Mouse (Mus musculus): ENCODE measurements around the gene Fermt1. TPM values are rescaled to one million over a fixed set of nuclear protein-coding genes. Genes with fewer than 3 reads are reported as not detected.

Gene Fermt1
- 4.6 and 5.4 TPM in 2 replicates for polyA plus RNA-seq (2014; fragmentation: Nextera tagmentation; extraction: Ambion mirVana)

DNA sequence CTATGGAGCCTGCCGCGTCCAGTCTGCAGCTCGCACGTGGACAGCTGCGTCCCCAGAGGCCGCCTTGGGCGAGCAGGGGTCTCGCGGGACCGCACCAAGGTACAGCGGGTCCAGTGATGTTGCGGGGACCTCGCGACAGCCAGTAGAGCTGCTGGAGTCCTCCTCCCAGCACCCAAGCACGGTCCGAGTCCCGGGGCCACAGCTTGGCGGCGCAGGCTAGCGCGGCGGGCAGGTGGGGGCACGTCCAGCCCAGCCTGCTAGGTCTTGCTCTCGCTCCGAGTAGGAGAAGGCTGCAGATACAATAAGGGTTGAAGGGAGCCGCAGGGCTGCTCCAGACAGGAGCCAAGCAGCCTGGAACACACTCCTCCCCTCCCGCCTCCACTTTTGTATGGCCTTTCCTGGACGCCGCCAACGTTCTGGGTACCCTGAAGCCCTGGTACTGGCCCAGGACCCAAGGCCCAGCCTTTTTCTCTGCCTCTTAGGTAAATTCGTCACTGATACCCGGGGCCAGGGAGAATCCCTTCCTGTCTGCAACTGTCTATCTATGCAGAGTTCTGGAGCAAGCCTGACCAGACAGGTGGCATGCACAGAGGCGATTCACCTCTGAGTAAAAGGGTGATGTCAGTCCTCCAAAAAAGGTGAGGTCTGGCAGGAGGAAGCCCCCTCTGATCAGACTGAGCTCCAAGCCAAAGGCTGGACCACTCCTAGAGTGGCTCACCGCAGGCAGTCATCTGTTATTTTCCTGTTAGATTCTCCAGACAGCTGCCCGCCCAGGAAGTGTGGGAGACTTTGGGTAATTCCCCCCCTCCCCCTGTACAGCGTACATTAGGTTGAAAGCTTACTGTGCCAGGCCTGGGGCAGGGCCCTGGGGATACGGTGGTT, at the start of gene Fermt1:
Fermt1 (minus strand) TSS at position 581 of the 882 bp plus-strand sequence.
- Histone ChIP-seq H3K27ac (ENCODE audit: low read depth) (no peak within 1 kb of the TSS), H3K9me3 (ENCODE audit: low read depth, low read length) (no peaks in the 10 kb centered on the region), H3K27me3 (ENCODE audit: insufficient read depth, low read length) (peaks cover 34% of the 10 kb centered on the region), H3K4me2 (peak within 1 kb of the TSS; percentile 59), H3K4me1 (ENCODE audit: insufficient read depth) (no peaks in the 10 kb centered on the region), H3K4me3 (ENCODE audit: low read depth, low read length) (peak within 1 kb of the TSS; percentile 32), H3K36me3 (ENCODE audit: insufficient read depth) (no peaks in the 10 kb centered on the region), H3K9ac (peak within 1 kb of the TSS; percentile 32)
- 3% methylated on average over 37 of the region's 37 CpGs for WGBS
- DNase-seq (peak; percentile 17), ATAC-seq (ENCODE audit: insufficient read depth) (peak; percentile 83)
- TF ChIP-seq CTCF (IDR thresholded peaks at IDR 0.05; ENCODE audit: low read depth), result no peak

DNA sequence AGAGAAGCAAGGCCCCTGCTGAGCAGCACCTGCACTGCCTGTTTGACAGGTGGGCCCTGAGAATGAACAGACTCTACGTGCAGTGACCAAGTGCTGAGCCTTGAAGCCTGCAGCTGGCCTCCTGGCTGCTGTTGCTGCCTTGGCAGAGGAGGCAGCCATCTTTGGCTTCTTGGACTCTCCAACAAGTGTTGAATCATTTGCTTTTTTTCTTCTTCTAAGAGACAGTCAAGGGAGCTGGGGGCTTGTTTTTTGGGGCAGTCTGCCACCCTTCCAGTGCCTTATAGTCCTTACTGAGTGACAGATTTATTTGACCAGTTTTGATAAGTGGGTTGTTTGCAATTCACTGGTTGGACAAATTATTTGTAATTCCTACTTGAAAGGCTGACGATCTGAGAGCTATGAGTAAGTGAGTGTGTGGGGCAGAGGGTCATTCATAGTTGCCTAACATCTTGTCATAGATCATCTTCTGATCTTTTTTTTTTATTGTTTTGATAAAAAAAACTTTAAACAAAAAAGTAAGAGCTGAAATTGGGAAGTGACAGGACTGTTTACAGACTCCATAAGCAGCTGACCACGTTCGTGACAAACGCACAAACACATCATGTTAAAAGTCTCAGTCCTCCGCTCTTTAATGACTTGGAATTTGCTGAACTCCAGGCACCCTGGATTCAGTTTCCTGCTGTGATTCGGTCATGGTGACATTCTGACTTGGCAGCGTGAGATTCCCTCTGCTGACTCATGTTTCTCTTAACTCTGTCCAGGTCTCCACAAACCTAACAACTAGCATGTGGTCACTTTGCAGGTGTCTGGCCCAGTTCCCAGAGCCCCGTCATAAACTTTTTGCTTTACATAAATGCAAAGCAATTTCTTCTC, 47.2 kb upstream of the Fermt1 start:
- Histone ChIP-seq H3K9me3 (ENCODE audit: low read depth, low read length) (no peaks in the 10 kb centered on the region), H3K4me3 (ENCODE audit: low read depth, low read length) (no peak overlapping the region), H3K27ac (ENCODE audit: low read depth) (no peak overlapping the region), H3K27me3 (ENCODE audit: insufficient read depth, low read length) (no peaks in the 10 kb centered on the region), H3K4me2 (no peak overlapping the region), H3K9ac (no peak overlapping the region), H3K4me1 (ENCODE audit: insufficient read depth) (no peaks in the 10 kb centered on the region), H3K36me3 (ENCODE audit: insufficient read depth) (no peaks in the 10 kb centered on the region)
- DNase-seq (peak; percentile 71), ATAC-seq (ENCODE audit: insufficient read depth) (peak; percentile 91)
- no peak for TF ChIP-seq CTCF (IDR thresholded peaks at IDR 0.05; ENCODE audit: low read depth)
- 22% methylated on average over 9 of the region's 9 CpGs for WGBS

DNA sequence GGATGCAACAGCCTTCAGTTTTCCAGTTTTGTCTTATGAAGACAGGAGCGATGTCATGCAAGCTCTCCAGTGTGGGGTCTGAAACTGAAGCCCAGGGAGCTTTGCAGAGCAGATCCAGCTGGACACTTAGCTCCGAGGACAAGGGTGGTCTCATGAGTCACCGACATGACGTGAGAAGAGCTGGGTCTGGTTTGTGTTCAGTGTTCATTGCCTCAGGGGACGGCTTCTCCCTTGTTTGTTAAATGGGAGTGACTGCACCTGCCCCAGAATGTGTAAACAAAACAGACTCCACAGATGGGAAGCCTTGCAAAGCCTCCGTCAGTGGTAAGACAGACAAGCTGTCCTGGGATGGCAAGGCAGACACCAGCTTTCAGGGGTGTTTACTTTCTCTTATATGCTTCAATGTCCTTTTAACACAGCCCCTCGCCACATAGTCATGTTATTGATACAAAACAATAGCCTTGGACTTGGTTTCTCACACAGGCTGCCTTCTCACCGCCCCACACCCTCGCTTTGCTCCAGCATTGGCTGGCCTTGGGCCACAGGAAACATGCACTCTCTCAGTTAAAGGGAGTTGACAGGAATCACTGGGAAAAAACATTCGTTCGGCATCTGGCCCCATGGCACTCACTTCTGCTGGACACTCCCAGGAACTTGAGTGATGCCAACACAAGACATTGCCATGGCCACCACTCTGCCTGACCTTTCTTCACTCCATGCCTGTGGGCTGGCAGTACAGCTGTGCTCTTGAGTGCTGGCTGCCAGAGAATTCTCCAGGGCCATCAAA, 44.3 kb upstream of the Fermt1 start:
- Histone ChIP-seq H3K4me2 (no peak overlapping the region), H3K4me1 (ENCODE audit: insufficient read depth) (no peaks in the 10 kb centered on the region), H3K9me3 (ENCODE audit: low read depth, low read length) (no peaks in the 10 kb centered on the region), H3K4me3 (ENCODE audit: low read depth, low read length) (no peak overlapping the region), H3K27ac (ENCODE audit: low read depth) (no peak overlapping the region), H3K36me3 (ENCODE audit: insufficient read depth) (no peaks in the 10 kb centered on the region), H3K27me3 (ENCODE audit: insufficient read depth, low read length) (no peaks in the 10 kb centered on the region), H3K9ac (no peak overlapping the region)
- ATAC-seq (ENCODE audit: insufficient read depth) (no peak), DNase-seq (peak; percentile 20)
- TF ChIP-seq CTCF (IDR thresholded peaks at IDR 0.05; ENCODE audit: low read depth), result no peak
- WGBS, result 34% methylated on average over 11 of the region's 11 CpGs

DNA sequence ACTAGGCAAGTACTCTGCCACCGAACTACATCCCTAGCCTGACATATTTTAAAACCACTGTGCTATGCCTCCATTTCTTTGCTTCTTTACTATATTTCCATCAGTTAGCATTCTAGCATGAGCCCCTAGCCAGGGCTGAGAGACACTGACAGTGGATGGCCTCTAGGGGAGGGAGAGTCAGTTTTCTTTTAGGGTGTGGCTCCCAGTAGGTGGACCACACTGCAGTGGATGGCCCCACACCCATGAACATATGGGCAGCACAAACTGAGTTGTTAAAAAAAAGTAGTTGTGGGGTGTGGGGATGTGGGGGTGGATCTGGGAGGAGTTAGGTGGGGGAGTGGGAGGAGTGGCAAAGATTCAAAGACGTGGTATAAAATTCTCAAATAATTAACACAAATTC, 27.6 kb upstream of the Fermt1 start:
- DNase-seq (no peak), ATAC-seq (ENCODE audit: insufficient read depth) (peak; percentile 44; the same call in 1 of the 2 replicates)
- Histone ChIP-seq H3K27me3 (ENCODE audit: insufficient read depth, low read length) (no peaks in the 10 kb centered on the region), H3K36me3 (ENCODE audit: insufficient read depth) (no peaks in the 10 kb centered on the region), H3K9ac (no peak overlapping the region), H3K4me2 (no peak overlapping the region), H3K27ac (ENCODE audit: low read depth) (no peak overlapping the region), H3K4me3 (ENCODE audit: low read depth, low read length) (no peak overlapping the region), H3K9me3 (ENCODE audit: low read depth, low read length) (no peaks in the 10 kb centered on the region), H3K4me1 (ENCODE audit: insufficient read depth) (no peaks in the 10 kb centered on the region)
- WGBS, result 81% methylated on average over 2 of the region's 2 CpGs
- no peak for TF ChIP-seq CTCF (IDR thresholded peaks at IDR 0.05; ENCODE audit: low read depth)

DNA sequence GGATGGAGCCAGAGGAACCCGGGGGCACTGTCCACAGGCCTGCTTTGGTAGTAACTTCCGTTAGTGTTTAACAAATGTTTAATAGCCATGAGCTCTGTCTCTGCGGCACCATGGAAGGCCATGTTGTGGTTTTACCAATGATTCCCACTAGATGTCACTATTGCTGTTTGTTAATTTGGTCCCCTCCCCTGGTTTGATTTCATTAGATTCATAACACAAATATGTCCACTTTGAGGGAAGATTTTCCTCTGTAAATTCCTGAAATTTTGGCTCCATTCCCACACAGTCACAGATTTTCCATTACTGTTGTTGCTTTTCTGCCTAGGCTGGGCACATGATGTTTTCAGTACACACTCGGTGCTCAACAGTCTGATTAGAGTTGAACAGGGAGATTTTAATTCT, 25.1 kb upstream of the Fermt1 start:
- Histone ChIP-seq H3K4me1 (ENCODE audit: insufficient read depth) (no peaks in the 10 kb centered on the region), H3K27ac (ENCODE audit: low read depth) (no peak overlapping the region), H3K9ac (no peak overlapping the region), H3K4me2 (no peak overlapping the region), H3K4me3 (ENCODE audit: low read depth, low read length) (no peak overlapping the region), H3K27me3 (ENCODE audit: insufficient read depth, low read length) (no peaks in the 10 kb centered on the region), H3K9me3 (ENCODE audit: low read depth, low read length) (no peaks in the 10 kb centered on the region), H3K36me3 (ENCODE audit: insufficient read depth) (no peaks in the 10 kb centered on the region)
- peak; percentile 59 for TF ChIP-seq CTCF (IDR thresholded peaks at IDR 0.05; ENCODE audit: low read depth)
- ATAC-seq (ENCODE audit: insufficient read depth) (peak; percentile 70; the same call in 1 of the 2 replicates), DNase-seq (peak; percentile 91)
- 25% methylated on average over 4 of the region's 4 CpGs for WGBS

DNA sequence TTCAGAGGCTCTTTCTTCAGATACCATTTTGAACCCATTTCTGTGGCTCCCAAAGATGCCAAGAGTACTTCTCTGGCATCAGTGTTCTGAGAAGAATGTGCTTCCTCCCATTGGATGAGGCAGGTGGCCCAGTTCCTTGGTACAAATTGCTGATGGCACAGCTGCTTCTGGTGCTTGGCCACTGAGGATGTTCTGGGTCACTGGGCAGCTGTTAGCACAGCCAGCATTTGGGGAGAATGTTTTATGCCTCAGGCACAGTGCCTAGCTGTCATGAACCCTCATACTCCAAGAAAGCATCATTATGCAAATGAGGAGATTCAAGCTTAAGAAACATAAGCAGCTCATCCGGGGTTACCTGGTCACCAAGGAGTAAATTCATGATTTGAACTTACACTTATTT, 12.1 kb upstream of the Fermt1 start:
- no peak overlapping the region for H3K9ac ChIP-seq
- H3K27me3 ChIP-seq (ENCODE audit: insufficient read depth, low read length), result no peaks in the 10 kb centered on the region
- no peak overlapping the region for H3K27ac ChIP-seq (ENCODE audit: low read depth)
- H3K4me3 ChIP-seq (ENCODE audit: low read depth, low read length), result no peak overlapping the region
- no peaks in the 10 kb centered on the region for H3K36me3 ChIP-seq (ENCODE audit: insufficient read depth)
- DNase-seq (no peak), ATAC-seq (ENCODE audit: insufficient read depth) (no peak)
- no peaks in the 10 kb centered on the region for H3K4me1 ChIP-seq (ENCODE audit: insufficient read depth)
- no peak overlapping the region for H3K4me2 ChIP-seq
- no peak for TF ChIP-seq CTCF (IDR thresholded peaks at IDR 0.05; ENCODE audit: low read depth)
- no peaks in the 10 kb centered on the region for H3K9me3 ChIP-seq (ENCODE audit: low read depth, low read length)
- 72% methylated on average over 1 of the region's 1 CpGs for WGBS
